Mouse (Mus musculus) 416B (cell line): ENCODE results near the gene Cdh23.
A peak's percentile ranks its signal among the peaks of the same experiment; 100 is the strongest.

Experiments used
- DNase-seq: peaks from one replicate; pipeline ENCODE4 v3.0.0; 2011; ENCODE audit warnings: low read depth

Cdh23 gene

DNA sequence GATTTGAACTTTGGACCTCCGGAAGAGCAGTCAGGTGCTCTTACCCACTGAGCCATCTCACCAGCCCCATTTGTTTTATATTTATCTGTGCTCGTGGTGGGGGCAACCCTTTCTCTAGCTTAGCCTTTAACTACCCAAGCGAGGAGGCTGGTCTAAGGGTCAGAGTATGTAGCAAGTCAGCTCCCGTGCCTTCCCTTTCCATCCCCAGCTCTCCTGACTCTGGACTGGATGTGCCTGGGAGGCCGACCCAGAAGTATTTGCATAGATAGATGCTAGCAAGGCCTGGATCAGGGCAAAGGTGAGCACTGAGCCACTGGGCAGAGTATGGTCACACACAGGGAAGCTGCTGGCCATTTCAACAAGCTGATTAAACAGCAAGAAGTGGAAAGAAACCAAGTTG is 12.5 kb upstream of the Cdh23 start:
- DNase-seq, result no peak

DNA sequence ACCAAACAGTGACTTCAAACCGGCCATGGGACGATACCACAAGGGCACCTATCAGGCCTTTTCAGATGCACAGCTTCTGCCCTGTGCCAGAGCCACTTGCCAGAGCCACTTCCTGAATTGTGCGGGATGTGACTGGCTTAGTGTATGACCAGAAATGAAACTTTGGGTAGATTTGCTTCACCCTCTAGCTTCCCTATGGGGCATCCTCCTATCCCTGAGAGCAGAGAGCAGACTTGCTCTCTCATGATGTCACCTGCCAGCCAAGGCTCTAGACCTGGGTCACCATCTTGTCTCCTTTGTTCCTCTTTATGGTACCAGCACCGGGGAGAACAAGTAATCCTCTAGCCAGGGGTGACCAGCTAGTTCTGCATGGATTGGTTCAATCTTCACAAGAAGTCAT is 10.0 kb upstream of the Cdh23 start:
- DNase-seq, result no peak

DNA sequence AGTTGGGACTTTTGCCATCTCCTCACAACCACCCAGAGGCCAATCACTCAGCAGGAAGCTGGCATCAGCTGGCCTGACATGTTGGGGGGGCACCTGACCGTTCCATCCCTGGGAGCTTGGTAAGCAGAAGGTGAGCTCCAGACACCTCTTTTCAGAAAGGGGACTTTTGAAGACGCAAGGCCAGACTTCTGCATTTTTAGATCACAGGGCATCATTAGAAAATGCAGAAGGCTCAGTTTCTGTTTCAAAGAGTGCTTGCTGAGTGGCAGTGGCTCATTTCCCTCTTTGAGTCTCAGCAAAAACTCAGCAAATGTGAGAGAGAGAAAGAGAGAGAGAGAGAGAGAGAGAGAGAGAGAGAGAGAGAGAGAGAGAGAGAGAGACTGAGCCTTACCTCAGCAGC is 8.8 kb upstream of the Cdh23 start:
- no peak for DNase-seq

DNA sequence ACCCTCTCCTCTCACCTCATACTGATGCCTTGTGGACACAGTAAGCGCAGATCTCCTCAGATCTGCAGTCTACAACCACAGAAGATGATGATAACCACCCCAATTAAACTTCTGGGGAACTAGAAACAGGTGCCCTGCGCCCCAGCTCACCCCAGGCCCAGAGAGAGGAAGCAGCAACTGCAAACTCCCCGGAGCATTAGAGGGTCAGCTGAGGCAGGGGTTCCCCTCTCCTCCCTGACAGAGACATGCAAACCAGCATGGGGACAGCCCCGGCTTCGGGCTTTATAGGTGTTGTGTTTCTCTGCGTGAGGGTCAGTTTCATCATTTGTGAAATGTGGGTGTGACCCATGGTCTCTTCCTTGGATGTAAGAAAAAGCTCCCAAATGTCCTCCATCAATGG is 1.5 kb upstream of the Cdh23 start:
- DNase-seq, result no peak

DNA sequence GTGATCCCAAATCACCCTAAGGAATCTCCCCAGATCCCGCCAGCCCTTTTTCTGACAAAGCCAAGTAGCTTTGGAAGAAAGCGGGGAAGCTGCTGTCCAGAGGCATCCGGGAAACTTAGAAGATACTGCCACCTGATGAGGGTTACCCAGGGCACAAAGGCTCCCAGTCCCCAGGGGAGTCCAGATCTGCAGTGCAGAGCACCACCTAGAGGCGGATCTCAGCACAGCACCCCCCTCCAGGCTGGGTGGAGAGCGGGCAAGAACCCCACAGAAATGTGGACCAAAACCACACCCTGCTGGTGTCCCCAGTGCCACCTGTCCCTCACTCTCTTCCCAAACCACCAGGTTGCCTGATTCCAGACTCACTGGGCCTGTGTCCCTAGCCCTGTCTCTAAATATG is 685 bp upstream of the Cdh23 start:
- DNase-seq, result peak; percentile 60

DNA sequence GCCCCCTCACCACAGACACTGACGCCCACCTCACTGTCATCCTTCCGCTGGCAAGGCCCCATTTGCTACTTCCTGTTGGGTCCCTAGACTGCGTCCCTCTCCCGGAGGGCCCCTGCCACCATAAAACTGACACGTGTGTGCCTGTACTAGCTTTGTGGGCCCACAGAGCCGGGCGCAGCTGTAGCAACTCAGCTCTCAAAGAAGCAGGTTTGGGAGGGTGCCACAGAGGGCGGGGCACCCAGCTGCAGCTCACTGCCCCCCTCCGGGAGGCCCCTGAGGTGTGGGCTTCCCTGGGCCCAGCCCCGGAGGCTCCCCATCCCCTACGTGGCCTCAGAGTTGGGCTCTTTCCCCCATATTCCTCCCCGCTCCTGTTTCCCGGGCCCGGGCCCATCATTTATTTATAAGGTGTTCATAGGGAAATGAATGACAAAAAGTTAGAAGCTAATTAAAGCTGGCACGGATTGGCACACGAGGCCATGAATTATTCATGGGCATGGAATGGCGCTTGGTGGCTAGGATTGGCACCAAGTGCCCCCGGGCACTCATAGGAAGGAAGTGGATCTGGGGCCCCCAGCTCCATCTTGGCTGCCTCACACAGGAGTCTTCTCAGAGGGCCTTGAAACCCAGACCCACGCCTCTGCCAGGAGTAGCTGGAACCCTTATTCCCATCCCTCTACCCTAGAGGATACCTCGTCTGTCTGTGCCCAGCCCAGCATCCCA is 4.5 kb downstream of the Cdh23 start:
- DNase-seq, result no peak

DNA sequence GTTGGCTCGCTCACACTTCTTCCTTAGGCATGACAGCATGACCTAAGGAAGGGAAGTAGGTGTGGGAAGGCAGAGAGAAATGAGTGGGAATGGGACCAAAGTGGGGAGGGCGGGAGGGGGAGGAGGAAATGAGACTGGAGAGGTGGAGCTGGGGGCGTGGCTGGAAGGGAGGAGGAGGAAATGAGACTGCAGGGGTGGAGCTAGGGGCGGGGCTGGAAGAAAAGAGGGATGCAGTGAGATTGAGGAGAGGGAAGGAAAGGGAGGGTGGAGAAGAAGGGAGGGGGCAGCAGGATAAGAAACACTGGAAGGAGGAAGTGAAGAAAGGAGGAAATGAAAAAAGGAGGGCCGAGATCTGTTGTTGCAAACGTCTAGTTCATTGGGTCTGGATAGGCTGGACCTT is 5.3 kb downstream of the Cdh23 start:
- no peak for DNase-seq

DNA sequence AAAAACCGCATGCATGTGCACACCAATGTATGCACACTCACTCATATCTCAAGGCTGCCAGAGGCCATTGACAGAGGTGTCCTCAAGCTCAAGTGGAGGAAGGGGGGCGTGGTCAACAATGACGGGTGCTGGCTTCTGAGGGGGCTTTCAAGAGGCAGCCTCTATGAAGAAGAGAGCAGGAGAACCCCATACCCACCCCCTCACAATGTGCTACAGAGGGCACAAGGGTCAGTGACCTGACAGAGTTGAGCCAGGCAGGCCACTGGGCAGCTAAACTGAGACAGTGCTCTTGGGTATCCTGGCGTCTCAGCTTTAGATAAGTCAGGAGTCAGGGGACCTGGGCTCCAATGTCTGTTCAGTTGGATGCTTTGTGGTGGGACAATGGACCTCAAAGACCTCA is 6.9 kb downstream of the Cdh23 start:
- no peak for DNase-seq

DNA sequence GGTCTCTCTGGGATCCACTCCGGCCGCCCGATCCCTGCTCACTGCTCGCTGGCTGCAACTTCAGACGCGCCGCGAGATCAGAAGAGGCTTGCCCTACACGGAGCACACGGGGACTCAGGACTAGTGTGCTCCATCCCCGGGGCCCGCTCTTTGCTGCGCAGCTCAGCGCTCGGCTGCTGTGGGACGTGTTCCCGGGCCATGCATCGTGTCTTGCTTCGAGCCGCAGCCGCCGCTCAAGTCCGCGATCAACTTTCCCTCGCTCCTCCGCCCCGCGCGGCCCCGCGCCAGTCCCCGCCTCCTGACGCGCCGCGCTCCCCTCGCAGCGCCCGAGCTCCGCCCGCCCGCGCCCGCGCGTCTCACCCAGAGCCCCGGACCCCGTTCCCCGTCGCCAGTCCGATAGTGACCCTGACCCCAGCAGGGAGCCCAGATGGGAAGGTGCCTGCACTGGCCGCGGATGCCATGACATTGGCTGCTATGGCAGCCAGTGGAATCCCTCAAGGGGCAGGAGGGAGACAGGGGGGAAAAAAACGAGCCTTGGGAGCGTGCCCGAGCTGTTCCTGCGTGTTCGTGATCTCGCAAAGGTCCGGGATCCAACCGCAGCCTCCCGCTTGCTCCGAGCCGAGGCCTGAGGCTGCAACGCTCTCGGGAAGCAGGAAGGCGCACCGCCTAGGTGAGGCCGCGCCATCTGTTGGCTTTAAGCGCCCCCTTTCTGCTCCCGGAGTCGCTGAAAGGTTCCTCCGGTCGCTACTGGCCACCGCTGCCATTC is 9.1 kb downstream of the Cdh23 start:
- DNase-seq, result no peak

DNA sequence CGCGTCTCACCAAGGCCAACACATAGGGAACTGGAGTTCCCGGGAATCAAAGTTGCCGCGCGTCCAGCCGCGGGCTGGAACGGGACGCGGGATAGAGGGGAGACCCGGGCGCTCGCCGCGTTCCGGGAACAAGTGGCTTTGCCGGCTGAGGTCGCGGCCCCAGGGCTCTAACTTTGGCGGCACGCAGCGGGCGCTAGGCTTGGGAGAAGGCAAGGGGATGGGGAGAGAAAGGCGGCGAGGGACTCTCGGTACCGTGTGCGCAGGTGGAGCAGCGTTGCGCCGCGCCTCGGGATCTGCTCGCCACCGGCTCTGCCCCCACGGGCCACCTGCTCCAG is 9.7 kb downstream of the Cdh23 start:
- DNase-seq, result no peak

DNA sequence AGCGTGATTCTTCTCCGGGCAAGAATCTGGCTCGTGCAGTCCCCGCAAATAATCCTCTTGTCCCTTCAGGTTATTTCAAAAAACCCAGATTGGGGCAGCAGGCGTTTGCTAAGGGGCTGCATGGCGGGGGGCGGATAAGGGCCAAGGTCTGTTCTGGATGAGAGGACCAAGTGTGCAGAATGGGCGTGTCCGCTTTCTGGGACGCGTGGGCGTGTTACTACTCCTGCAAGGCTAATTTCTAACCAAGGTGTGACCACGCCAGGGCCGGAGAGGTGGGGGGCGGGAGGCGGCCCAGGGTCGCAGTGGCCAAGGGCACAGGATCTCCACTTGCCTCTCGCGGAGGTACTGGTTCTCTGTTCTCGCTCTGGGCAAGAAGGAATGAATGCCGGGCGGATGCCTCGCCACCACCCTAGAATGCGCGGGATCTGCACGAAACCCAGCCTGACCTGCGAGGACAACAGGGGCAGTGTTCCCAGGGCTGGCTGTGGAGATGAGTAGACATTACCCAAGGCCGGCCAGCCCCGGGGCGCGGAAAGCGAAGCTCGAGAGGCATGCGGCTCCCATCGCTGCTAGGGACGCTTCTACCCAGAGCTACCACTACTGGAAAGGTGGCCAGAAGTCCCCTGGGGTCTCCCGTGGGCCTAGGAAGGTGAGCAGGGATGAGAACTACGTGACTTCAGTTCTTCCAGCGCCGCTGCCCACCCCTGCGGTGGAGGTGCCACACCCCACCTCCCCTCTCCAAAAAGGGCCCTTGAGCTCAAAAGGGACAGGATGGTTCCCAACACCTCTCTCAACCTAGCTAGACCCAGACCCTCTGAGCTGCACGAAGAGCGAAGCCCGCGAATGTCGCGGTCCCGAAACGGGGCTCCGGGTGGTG is 10.3 kb downstream of the Cdh23 start:
- no peak for DNase-seq

DNA sequence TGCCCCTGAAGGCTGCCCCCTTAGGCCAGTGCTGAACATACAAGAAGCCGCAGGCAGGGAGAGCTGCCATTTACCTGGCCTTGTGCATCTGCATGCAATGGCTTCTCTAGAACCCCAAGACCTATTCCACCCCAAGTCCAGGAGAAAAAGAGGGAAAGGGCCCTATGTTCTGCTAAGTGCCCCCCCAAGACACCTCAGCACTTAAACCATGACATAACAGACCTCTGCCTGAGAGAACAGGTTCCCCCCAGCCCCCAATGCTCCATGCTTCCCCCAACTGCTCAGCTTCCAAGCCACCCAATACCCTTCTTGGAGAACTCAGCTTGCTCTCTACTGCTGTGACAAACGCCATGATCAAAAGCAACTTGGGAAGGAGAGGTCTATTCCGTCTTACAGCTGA is 17.4 kb downstream of the Cdh23 start:
- no peak for DNase-seq

DNA sequence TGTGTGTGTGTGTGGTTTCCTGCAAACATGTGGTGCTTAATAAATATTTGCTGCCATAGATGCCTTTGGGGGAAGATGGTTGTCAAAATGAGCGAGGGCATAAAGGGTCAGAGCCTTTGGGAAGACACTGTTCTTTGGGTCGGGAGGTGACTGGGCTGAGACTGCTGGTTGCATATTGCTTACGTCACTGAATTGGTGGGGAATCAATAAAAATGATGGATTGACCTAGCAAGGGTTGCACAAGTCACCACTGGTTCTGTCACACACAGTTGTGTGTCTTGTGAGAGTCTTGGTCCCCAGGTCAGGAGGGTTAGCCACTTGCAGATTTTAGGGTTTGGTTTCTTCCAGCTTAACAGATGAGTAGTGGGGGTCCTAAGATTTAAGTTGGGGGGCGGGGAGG is 19.0 kb downstream of the Cdh23 start:
- no peak for DNase-seq

DNA sequence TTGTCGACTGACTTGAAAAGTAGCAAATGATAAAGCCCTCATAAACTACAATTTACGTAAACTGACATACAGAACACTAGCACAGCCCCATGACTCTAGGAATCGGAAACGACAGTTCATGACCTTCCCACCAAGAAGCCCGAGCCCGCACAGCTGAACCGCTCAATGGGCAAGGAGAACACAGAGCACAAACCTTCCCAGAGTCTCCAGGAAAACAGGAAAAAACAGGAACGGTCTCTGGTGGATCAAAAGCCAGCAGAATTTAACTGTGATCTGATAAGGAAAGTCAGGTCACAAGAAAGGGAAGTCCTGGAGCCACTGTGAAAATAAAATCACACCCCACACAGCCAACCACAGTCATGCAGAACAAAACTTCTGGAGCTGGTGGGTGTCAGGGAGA is 26.1 kb downstream of the Cdh23 start:
- peak; percentile 11 for DNase-seq

DNA sequence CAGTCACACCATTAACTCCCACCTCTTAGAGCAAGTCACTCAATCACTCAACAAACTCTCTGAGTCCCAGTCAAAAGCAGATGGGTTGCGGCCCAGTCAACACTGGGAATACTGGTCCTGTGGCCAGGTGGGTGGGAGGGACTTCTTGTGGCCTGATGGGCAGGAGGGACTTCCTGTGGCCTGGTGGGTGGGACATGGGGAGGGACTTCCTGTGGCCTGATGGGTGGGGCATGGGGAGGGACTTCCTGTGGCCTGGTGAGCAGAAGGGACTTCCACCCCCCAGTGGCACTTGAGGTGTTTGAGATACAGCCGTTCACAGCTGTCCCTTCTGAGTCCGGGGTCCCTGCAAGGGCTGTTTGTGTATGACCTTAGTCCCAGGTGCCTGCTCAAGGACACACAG is 27.7 kb downstream of the Cdh23 start:
- DNase-seq, result peak; percentile 67

DNA sequence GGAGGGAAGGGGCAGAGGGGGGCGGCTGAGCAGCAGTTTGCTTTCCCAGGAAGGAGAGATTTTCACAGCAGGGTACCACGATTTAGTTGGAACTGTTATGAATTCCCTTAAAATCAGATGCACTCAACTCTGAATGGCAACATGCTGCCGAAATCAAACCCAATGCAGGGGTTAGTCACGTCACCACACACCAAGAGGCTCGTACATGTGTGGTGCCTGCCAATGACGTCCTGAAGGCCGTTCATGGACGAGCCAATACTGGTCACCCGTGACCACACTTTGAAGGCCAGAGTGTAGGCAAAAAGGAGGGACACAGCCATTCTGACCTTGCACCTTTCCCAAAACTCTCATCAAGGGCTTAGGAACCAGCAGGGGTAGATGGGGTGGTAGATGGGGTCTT is 35.3 kb downstream of the Cdh23 start:
- no peak for DNase-seq

DNA sequence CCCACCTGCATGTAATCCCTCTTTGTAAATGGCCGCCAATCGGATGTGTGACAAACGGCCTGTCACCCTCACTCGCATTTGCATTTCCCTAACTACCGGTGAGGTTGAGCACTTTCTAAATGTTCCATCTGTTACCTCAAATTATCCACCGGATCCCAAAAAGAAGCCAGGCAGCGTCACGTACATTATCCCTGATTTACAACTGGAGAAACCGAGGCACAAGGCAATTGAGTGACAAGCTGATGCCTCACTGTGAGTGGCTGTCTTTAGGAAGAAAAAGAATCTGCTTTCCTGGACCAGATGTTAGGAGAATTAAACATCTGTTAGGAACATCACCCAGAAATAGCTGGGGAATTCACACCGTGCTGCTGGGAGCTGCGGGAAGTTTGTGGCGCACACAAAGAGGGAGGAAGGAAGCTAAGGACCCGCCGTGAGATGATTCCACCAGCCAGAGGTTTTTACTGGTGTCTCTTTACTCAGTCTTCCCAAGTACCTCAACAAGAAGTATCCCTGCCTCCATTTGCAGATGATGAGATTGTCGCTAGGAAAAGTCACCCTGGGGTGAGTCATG is 36.8 kb downstream of the Cdh23 start:
- no peak for DNase-seq

DNA sequence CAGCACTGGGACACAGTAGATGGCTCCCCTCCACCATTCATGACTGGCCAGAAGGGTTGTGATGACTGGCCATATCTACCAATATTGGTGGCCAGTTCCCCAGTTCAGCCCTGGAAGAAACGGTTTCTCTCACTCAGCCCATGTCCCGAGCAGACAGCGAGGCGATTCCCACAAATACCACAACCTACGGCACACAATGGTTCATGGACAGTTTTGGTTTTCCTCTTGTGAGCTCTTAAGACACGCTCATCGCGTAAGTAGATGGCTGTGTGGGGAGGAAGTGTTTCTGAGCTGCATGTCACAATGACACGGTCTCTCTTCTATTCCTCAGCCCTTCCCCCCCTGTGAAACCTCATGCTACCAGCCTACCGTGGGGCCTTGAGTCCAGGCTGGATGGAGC is 38.1 kb downstream of the Cdh23 start:
- DNase-seq, result peak; percentile 65

DNA sequence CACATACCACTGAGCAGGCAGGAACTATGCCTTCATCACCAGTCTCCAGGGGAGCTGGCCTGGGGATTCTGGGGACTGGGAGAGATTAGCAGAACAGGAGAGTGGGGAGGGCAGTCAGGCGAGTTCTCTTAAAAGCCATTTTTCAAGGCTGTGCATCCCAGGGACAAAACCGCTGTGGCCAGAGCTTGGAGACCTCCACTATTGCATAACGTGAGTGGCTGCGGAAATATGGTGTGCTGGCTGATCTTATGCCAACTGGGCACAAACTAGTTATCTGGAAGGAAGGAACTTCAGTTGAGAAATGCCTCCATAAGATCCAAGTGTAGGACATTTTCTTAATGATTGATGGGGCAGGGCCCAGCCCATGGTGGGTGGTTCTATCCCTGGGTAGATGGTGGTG is 42.6 kb downstream of the Cdh23 start:
- DNase-seq, result no peak

DNA sequence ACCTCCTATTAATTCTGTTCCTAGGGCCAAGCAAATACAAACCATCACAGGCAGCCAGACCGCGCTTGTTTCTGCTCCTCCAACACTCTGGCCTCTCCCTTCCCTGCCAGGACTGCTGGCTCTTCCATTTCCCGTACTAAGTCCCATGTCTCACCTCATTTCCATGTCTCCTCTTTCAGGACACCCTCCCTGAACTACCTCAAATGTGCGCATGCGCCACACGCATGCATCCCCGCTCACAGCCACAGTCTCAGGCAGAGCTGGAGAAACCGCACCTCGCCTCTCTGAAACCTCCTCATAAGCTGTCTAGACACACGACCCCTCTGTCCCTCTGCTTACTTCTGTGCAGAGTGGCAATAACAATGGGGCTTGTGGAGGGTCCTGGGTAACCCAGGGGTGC is 43.2 kb downstream of the Cdh23 start:
- no peak for DNase-seq

DNA sequence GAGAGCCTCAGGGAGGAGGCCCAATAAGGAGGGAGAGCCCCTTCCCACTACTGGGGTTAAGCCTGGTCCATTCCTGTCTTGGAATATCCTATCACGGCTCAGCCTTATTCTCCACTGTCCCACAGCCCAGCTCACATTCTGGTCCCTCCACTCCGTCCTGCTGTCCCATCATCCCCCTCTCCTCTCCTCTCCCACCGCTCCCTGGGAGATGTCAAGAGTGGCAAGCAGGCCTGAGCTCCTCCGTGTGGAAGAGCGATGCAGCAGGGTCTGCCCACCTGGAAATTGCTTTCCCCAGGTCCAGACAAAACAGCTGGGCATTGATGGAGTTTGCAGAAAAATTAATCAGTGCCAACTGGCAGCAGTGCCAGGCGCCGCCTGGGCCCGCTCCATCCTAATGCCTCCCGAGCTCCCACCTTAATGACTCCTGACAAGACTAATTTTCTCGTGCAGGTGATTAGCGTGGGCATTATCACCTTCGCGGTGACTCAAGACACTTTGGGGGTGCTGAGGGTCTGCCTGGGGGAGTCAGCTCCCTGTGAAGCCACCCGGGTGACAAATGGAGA is 52.1 kb downstream of the Cdh23 start:
- no peak for DNase-seq

DNA sequence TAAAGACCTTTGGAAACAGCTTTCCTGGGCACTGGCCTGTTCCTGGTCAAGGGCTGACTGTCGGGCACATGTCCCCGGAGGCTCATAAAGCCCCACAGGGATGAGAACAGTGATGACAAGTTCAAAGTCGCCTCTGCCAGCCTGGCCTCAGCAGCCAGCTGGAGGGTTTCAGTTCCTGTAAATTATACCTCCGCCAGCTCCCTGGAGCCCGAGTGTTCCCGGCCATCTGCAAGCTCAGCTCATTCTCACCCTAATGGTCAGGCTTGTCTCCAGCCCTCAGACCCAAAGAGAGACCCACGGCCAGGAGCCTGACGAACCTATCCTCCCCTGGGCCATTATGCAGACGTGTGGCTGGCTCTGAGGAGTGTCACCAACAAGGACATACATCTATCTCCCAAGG is 57.0 kb downstream of the Cdh23 start:
- no peak for DNase-seq
